Mouse (Mus musculus) Patski (cell line): ENCODE results near the gene Slc39a2. TPM values are rescaled to one million over a fixed set of nuclear protein-coding genes. Genes with fewer than 3 reads are reported as not detected.

ENCODE experiments used
- ATAC-seq: fragments of 100-300 bp; one replicate; pipeline ENCODE4 v1.8.0; 2021
- CTCF ChIA-PET: fragments of 350-600 bp; sonication (Branson Sonifier 250); formaldehyde crosslinking; loops from one replicate; lab custom pipeline; 2022; ENCODE audit warnings: inconsistent platforms; lab: Charles Lee
- POLR2A ChIA-PET: fragments of 350-600 bp; sonication (Branson Sonifier 250); formaldehyde crosslinking; loops from one replicate; lab custom pipeline; 2022; ENCODE audit warnings: antibody characterized with exemption, inconsistent platforms; lab: Charles Lee
- DNase-seq: peaks from one replicate; pipeline ENCODE4 v3.0.0-alpha.2; 2011; ENCODE audit warnings: low read depth, low spot score
- H3K27me3 ChIP-seq: fragments of 371-371 bp; one replicate; pipeline ENCODE4 v1.5.1; 2021
- CTCF ChIP-seq: fragments of 100-300 bp; IDR thresholded peaks from one replicate; pipeline ENCODE4 v1.5.1; 2021
- in situ Hi-C: fragments of 300-500 bp; cut with MboI; formaldehyde crosslinking; loops from 3 replicates; pipeline ENCODE4 v1.11.1; 2018; ENCODE audit warnings: low pct_unique_long_range_greater_than_20kb, mixed read lengths
- polyA plus RNA-seq: library from polyadenylated mRNA; unstranded; gene quantifications from one replicate; pipeline ENCODE4 v1.2.3, GENCODE M21; 2021

Gene Slc39a2
- polyA plus RNA-seq, 1 experiment from 2014 or later = 0.15 TPM

DNA sequence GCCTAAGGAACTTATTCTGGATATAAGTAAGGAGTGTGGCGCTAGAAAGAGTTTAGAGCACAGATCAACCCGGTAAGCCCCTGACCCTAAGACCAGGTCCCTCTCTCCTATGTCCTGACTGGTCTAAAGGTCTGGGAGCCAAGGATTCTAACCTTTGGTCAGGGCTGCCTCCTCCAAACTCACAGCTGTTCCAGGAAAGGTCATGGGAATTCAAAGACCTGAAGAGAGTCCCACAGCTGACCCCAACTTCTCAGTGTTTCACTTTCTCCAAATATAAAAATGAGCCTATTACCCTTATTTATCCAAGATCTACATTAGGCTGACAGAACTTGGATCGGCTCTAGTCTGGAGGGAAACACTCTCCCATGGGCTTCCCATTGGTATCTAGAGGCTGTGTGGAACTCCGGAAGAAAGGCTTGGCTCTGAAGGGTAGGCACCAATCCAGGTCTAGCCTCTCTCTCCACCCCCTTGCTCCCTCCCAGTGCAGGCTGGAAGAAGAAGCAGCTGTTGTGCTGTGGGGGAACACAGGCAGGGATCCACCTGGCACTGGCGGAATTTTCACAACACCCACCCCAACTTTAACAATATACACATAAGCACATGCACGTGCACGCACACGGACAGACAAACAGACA is 36.7 kb downstream of the Slc39a2 start:
- ATAC-seq (no peak), DNase-seq (no peak)
- ChIA-PET POLR2A (no interaction called here), CTCF (interaction anchor here (1.2 to 1.7 kb wide), 2 partner anchors 12 to 25 kb away, joined by 3 to 5 read pairs; no protein-coding TSS in a partner anchor)
- TF ChIP-seq CTCF = no peak
- no peaks in the 10 kb centered on the region for H3K27me3 ChIP-seq
- in situ Hi-C loops = no loop called here

DNA sequence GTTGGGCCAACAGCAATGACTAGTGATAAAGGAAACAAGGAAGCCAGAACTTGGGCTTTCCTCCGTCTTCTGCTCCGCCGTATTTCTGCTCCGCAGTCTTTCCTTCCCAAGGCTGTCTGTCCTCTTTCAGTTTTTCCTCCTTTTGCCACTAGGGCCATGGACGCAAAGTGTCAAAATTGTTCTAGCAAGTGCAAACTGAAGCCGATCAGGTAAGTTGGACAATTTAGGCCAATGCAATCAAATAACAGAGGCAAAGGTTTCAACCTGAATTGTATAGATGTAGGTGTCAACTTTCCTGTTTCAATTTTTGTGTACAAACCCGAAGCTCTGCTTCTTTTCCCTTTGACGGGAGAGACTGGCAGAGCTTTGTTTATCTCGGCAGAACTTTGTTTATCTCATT is 37.3 kb downstream of the Slc39a2 start:
- CTCF ChIA-PET = interaction anchor here (1.7 kb wide), 1 partner anchor 25 kb away, joined by 5 read pairs; no protein-coding TSS in a partner anchor
- in situ Hi-C loops = no loop called here
- ATAC-seq (no peak), DNase-seq (no peak)
- no peak for TF ChIP-seq CTCF
- POLR2A ChIA-PET = no interaction called here
- no peaks in the 10 kb centered on the region for H3K27me3 ChIP-seq

DNA sequence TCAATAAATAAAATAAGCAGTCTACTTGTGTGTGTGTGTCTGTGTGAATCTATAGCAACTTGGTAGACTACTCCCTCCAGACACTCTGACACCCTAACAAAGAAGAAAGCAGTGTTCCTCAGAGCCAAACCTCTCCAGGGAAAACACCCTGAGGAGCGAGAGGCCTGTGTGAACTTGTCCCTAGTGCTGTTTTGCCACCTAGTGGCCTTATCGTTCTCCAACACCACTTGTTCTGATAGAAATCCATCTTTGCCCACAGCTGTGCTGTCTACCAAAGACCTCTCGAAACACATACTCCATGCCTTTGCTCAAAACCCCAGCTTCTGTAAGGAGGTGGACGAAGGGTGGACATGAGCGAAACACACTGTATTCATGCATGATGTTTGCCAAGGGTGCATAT is 38.1 kb downstream of the Slc39a2 start:
- ChIA-PET POLR2A (no interaction called here), CTCF (interaction anchor here (0.7 to 1.7 kb wide), 2 partner anchors 26 to 38 kb away, joined by 3 to 5 read pairs; no protein-coding TSS in a partner anchor)
- in situ Hi-C loops = no loop called here

DNA sequence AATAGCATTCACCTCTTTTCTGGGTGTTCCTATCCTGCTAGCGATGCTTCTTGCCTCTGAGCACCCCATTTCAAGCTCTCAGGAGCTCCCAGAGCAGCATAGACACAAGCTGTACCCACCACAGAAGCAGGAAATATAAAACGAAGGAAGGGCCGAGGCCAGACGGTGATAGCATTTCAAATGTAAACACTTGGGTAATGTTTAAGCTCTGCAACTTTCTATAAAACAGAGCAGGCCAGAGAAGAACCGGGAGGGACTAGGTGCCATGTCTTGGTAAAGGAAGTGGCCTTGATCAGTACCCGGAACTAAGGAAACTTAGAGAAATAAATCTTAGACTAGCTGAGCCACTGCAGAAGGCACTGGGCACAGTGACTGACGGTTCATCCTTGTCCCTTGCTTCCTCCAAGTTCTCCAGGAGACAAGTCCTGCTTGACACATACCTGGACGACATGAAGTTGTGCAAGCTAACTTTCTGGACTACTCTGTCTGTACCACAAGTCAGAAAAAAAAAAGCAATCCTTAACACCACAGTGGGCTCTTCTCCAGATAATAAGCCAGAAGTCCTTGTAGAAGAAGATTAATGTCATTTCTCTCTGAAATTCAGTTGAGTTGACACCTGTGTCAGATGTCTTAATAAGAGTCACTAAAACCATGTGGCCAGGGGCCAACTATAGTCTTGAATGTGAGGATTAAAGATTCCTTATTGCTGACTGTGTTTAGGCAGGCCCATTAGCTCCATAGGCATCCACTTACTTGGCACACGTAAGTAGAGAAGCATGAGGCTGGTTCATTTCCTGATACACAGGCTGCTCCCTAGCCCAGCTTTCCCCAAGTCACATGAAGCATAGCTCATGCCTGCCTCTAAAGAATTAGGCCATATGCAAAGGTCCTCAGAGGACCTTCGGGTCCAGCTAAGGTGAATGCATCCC is 39.7 kb downstream of the Slc39a2 start:
- ATAC-seq (peak; percentile 39), DNase-seq (no peak)
- no peak for TF ChIP-seq CTCF
- H3K27me3 ChIP-seq = no peaks in the 10 kb centered on the region
- in situ Hi-C loops = no loop called here
- ChIA-PET CTCF (interaction anchor here (1.2 to 2.2 kb wide), 2 partner anchors 27 to 91 kb away, joined by 3 to 5 read pairs; no protein-coding TSS in a partner anchor), POLR2A (no interaction called here)

More for the DNA sequence above, 38.1 kb downstream of the Slc39a2 start:
- H3K27me3 ChIP-seq = no peaks in the 10 kb centered on the region
- TF ChIP-seq CTCF = peak; percentile 63
- ATAC-seq = peak; percentile 88
- no peak for DNase-seq

DNA sequence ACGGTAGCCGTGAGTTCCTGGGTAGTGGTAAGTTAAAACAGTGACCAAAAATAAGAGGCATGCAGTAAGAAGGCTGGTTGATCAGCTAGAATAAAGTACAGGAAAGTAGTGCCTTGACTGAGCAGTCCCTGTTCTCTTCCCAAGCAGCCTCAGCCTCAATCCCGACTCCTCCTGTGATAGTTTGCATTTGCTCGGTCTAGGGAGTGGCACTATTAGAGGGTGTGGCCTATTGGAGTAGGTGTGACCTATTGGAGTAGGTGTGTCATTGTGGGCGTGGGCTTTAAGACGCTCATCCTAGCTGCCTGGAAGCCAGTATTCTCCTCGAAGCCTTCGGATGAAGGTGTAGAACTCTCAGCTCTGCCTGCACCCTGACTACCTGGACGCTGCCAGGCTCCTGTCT is 46.3 kb downstream of the Slc39a2 start:
- H3K27me3 ChIP-seq = no peaks in the 10 kb centered on the region
- DNase-seq (no peak), ATAC-seq (no peak)
- ChIA-PET POLR2A (no interaction called here), CTCF (no interaction called here)
- in situ Hi-C loops = no loop called here
- TF ChIP-seq CTCF = no peak

DNA sequence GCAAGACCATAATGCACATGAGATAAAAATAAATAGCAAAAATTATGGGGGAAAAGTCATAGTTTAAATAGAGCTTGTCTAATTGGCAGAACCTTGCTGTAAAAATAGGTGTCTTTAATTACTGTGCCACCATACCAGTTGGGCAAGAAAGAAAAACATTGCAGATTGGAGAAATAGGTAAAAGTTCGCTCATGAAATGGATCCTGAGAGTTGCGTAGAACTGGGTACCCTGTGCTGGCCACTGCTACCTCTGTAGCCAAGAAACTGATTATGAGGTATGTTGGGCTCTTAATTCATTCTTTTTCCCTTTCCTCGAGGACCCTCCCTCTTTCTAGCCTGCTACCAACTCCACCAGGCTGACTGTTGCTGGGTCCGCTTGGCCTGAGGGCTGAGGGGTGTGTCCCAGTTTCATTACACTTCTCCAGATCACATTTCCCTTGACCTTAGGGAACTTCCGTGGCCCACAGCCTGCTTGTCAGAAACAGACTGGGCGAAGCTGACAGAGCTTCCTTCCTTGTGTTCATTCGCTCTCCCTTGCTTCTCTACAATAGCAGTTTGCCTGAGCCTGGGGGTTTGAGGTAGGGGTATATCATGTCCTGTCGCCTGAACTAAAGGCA is 48.4 kb downstream of the Slc39a2 start:
- TF ChIP-seq CTCF = no peak
- H3K27me3 ChIP-seq = no peaks in the 10 kb centered on the region
- DNase-seq (no peak), ATAC-seq (no peak)
- in situ Hi-C loops = no loop called here
- ChIA-PET POLR2A (no interaction called here), CTCF (no interaction called here)

DNA sequence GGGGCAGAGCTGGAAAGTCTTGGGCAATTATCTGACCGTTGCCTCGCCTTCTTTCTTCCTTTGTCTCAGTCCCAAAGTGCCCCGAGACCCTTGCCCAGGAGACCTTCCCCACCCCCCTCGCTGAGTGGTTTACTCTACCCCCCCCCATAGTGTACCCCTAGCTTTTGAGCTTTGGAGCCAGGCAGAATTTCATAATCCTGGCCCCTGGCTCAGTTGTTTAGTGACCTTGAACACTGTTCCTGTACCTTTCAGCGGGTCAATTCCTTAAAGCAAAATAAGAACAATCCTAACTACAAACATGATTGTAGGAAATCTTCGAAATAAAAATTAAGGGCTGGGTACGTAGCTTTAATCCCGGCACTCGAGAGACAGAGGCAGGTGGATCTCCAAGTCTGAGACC is 48.9 kb downstream of the Slc39a2 start:
- ChIA-PET POLR2A (no interaction called here), CTCF (no interaction called here)
- H3K27me3 ChIP-seq = no peaks in the 10 kb centered on the region
- ATAC-seq (no peak), DNase-seq (no peak)
- TF ChIP-seq CTCF = no peak
- in situ Hi-C loops = no loop called here

DNA sequence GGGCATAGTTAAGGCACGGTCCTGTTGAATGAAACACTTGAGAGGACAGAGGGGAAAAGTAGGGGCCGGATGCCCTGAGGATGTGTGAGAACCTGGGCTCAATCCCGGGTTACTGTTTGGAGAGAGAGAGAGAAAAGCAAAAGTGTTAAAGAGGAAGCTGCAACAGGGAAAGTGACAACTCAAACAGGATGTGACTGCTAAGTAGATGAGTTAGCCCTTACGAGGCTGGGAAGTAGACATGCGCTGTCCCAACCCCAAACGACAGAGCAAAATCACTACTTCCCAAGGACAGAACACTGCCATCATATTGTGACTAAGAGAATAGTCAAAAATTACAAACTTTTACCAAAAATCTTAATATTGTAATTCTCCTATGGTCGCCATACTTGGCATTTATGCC is 49.5 kb downstream of the Slc39a2 start:
- ChIA-PET POLR2A (no interaction called here), CTCF (no interaction called here)
- ATAC-seq (no peak), DNase-seq (no peak)
- in situ Hi-C loops = no loop called here
- no peaks in the 10 kb centered on the region for H3K27me3 ChIP-seq
- TF ChIP-seq CTCF = no peak

DNA sequence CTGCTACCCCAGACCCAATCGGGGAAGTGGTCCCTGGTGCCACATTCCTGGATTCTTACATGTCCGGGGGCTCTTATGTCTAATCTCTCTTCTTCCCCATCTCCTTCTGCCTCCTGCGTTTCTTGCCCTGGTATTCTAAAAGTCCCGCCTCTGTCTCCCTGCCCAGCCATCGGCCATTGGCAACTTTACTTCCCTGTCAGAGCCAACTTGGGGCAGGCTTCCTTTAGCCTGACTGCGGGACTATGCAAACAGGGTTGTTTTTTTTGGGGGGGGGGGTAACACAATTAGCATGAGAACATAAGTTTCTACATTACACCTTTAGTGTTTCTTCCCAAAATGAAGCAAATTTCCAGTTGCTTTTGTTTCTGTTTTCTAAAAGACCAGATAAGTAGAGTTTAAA is 50.6 kb downstream of the Slc39a2 start:
- ChIA-PET CTCF (no interaction called here), POLR2A (no interaction called here)
- no peak for ATAC-seq
- in situ Hi-C loops = no loop called here
- no peaks in the 10 kb centered on the region for H3K27me3 ChIP-seq
- no peak for DNase-seq
- TF ChIP-seq CTCF = no peak

Other genes starting within 250 kb of the Slc39a2 start
- gene Gm17079, start 197.4 kb upstream of the Slc39a2 start, polyA plus RNA-seq = not detected
- not detected for gene Gm5800, start 175.7 kb upstream of the Slc39a2 start, polyA plus RNA-seq
- gene Ang4, start 119.3 kb upstream of the Slc39a2 start, polyA plus RNA-seq = not detected
- gene AY358078, start 92.8 kb upstream of the Slc39a2 start, polyA plus RNA-seq = not detected
- gene Ear6, start 39.2 kb upstream of the Slc39a2 start, polyA plus RNA-seq = not detected
- 27.5 TPM for gene Mettl17, start 8.0 kb upstream of the Slc39a2 start, polyA plus RNA-seq
- gene Ndrg2, start 21.3 kb downstream of the Slc39a2 start, polyA plus RNA-seq = 1.1 TPM
- gene Tppp2, start 25.5 kb downstream of the Slc39a2 start, polyA plus RNA-seq = not detected
- gene Rnase13, start 29.9 kb downstream of the Slc39a2 start, polyA plus RNA-seq = not detected
- 80.2 TPM for gene Arhgef40, start 91.8 kb downstream of the Slc39a2 start, polyA plus RNA-seq
- gene Tmem253, start 122.8 kb downstream of the Slc39a2 start, polyA plus RNA-seq = 3.4 TPM
- gene Zfp219, start 127.8 kb downstream of the Slc39a2 start, polyA plus RNA-seq = 74.8 TPM
- not detected for gene Olfr221, start 149.6 kb downstream of the Slc39a2 start, polyA plus RNA-seq
- gene Hnrnpc, start 211.1 kb downstream of the Slc39a2 start, polyA plus RNA-seq = 359 TPM
- gene Rpgrip1, start 217.8 kb downstream of the Slc39a2 start, polyA plus RNA-seq = 6.4 TPM